Mouse (Mus musculus): ENCODE measurements around the gene Gm20441.

Gm20441 gene

DNA sequence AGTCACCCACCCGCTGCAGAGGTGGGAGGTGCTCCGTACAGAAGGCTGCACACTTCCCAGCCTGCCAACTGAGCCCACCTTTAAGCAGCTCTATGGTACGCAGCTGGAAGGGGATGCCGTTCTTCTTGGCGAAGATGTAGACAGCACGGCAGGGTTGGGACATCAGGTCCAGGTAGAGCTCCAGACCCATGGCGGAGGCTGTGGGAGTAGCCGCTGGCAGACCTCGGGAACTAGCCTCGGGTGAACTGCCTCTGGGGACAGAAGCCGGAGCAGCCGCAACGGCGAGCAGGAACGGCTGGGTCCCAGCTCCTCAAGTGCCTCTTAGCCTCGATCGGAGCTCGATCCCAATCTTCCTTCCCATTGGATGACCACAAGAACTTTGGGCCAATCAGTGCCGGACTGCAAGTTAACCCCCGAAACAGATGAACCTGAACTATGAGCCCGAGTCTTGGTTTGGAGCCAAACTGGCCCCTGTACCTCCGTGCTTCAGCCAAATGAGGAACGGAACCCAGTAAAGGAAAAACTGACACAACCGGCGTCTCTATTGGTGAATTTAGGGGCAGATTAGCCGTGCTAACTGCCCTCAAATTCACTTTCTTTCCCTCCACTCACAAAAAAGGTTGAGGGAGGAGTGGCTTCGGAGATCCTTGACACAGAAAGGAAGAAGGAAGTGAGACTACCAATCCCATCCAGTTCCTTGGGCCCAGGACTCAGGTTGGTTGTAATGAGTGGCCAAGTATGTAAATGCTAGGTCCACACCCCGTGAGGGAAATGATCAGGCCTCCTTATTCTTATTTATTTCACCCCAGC lies at the start of gene Gm20441, which contains the start of gene Gstt3:
Gene Gm20441 (minus strand): TSS at position 186 of the 810 bp plus-strand sequence.
Gene Gstt3 (minus strand): TSS at position 646 of the 810 bp plus-strand sequence.
- DNase-seq: peak in 1 of 2 experiments; percentile 44

DNA sequence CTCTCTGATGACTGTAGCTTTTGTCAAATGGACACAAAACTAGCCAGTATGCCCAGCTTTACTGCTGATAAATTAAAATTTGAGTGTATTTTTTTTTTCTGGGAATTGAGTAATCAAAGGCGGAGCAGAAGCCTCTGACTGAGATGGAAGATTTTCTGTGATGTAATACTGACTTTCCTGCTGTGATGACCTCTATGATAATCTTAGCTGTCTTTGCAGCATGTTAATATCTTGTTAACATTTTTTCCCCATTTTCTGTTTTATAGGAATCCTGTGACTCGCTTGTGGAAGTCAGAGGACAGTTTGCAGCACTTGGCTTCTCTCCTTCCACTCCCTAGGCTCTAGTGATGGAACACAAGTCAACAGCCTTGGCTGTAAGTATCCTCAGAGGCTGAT lies 49.5 kb upstream of the Gm20441 start:
- DNase-seq: no peak

DNA sequence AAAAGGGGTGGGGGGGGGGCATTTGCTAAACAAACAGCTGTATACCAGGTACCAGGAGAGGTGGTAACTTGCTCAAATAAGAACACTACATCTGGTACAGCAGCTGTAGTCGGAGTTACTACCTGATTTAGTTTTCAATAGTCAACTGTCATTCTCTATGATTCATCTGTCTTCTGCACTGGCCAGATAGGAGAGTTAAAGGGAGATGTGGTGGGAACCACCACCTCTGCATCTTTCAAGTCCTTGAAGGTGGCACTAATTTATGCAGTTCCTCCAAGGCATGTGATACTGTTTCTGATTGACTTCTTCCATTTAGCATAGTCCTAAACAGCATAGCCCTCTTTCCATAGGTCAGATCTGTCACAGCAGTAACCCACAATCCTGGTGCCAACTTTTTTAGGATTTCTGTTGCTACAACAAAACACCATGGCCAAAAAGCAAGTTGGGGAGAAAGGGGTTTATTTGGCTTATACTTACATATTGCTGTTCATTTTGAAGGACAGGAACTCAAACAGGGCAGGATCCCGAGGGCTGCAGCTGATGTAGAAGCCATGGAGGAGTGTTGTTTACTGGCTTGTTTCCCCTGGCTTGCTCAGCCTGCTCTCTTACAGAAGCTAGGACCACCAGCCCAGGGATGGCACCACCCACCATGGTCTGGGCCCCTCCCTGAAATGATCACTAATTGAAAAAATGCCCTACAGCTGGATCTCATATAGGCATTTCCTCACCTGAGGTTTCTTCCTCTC lies 48.9 kb upstream of the Gm20441 start:
- DNase-seq: no peak

DNA sequence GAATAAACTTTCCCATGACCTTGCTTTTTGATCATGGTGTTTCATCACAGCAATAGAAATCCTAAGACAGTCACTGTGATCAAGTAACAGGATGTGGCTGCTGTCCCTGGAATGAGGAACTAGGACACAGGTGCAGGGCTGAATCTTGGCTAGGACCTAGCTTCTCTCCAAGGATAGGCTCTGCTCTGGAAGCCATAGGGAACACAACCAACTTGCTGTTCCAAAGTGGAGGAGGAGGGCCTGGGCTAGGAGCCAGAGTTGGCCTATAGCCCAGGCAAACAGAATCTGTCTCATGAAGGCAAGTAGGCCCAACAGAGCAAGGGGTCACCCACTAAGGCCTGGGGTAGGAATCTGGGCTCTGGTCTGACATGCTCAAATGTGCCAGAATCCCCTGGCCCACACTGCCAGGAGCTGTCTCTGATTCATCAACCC lies 47.8 kb upstream of the Gm20441 start:
- DNase-seq: no peak

DNA sequence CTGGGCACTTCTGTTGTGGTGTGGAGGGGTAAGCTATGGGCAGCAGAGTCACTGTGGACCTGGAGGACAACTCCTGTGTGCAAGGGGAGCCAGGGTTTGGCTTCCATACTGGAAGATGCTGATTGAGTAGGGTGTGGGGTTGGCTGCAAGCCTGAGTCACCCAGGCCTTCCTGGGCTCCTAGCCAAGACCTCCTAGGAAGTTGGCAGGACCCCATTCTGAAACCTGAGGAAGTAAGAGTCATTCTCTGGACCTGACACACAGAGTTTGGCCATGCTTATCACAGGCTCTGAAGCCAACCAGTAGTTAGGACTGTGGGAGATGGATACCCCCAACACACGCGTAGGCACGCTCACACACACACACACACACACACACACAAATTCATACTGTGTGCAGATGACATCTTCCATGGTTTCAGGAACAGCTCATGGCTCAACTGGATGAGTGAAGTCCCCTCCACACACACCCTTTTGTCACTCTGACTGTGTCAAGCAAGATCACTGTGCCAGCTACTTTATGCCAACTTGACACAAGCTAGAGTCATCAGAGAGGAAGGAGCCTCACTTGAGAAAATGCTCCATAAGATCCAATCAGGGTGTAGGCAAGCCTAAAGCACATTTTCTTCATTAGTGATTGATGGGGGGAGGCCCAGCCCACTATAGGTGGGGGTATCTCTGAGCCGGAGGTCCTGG lies 47.1 kb upstream of the Gm20441 start:
- DNase-seq: no peak

DNA sequence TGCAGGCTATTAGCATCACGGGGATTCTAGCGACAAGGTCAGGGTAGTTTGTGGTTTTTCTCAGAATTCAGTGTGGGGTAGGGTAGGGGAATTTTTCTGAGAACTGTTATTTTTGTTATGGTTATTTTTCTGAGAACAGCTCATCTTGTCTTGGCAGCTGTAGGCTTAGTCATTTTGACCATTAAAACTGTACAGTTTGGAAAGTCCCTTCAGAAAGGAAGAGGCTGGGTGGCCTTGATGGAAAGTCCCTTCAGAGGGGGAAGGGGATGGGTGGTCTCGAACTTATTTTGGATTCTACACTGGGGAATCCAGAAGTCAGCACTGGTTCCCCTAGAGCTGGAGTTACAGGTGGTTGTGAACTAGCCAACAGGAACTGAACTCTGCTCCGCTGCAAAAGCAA lies 43.8 kb upstream of the Gm20441 start:
- DNase-seq: no peak

DNA sequence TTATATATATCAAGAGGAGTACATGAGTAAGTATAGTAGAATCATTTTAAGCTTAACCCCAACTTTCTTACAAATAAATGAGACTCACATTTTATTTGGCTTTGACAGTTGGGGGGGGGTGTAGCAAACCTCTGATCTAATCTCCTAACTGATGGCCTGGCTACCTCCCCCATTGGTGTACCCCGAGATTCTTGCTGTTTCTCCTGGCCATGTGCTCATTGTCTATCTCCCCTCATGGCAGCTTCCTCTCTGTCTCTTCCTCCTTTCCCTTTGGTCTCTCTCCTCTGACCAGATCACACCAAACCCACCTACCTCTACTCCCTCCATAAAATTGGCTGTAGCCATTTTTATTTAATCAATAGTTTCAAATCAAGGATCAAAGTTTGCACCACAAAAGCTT lies 43.0 kb upstream of the Gm20441 start:
- DNase-seq: no peak

DNA sequence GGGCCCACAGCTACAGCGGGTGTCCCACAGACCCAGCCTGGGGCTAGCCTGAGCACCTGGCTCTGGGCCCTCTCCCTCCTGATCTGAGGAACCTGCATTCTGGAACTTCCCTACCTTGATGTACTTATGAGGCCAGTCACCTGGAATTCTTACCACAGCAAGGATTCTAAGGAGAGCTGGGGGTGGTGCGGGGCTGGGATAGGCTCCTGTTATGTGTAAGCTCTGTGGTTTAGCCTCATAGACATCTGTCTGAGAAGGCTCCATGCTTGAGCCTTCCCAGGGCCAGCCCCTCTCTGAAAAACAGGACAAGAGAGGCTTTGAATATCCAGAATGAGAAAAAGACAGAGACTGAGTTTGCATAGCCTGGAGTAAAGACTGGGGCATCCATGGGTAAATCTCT lies 41.7 kb upstream of the Gm20441 start, which contains the start of gene Gstt4:
Gene Gstt4 (minus strand): TSS at position 101 of the 400 bp plus-strand sequence.
- no peak for DNase-seq

DNA sequence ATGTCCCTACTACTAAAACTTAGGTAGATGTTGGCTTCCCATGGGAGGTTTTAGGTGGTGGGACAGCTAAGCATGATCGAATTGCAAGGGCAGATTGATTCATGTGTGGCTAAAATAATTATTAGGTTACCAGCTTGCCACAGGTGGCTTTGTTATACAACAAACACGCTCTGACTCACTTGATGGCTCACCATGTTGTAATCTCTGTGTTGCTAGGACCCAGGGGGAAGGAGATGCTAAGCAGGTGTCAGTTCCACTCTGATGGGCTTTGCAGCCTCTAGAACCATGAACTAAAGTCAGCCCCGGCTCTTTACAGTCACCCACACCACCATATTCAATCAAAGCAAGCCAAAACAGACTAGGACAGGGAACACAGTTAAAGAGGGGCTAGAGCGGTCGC lies 39.1 kb upstream of the Gm20441 start:
- no peak for DNase-seq

DNA sequence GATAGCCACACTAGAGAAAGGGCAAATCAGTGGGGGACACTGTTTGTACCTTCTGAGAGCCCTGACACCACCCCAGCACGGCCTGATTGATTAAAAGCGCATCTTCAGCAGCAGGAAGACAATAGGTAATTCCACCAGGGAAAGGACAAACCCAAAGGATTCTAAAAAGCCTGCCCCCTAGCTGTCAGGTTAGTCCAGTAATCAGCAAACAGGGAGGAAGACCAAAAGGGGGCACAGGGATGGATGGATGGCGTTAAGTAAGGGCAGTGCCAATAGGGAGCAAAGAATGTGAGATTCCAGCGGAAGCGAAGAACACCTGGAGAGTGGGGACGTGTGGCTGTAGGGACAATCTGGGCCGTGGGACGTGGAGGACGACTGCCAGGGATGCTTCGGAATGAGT lies 37.9 kb upstream of the Gm20441 start:
- no peak for DNase-seq

DNA sequence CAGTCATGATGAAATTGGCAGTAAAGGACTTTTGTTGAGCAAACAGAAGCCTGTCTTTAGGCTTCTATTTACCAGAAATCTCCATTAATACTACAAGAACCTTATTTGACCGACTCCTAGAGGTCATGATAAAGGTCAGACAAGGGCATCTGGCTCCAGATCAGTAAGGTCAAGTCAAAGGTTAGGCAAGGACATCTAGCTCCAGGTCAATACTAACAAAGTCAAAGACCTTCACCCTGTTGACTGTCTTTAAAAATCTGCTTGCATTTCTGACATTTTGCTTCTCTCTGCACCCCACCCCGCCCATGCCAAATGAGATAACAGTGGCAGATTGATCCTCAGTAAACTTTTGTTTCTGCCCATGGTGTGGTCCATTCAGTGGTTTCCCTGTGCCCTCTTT lies 23.5 kb upstream of the Gm20441 start:
- DNase-seq: no peak

DNA sequence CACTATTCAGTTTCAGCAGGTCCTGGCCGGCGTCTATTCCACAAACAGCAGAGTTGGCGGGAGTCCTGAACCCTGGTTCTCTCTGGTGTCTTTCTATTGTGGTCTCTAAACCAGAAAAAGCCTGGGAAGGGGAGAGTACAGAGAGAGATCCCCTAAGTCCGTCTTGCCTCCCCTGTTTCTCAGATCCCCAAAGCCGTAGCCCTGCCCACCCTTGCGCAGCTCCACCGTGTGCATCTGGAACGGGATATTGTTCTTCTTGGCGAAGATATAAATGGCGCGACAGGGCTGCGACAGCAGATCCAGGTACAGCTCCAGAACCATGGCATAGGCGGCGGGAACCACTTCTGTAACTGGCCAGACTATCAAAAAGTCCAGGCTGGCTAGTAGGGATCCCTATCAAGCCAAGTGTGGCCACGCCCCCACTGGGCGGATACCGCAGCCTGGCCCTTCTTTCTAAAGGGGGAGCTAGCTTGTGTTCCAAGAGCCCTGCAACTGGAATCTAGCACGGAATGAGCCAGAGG lies 17.5 kb upstream of the Gm20441 start, which contains the start of gene Gstt1:
Gene Gstt1 (minus strand): TSS at position 409 of the 521 bp plus-strand sequence.
- peak in 1 of 2 experiments; percentile 46 for DNase-seq

DNA sequence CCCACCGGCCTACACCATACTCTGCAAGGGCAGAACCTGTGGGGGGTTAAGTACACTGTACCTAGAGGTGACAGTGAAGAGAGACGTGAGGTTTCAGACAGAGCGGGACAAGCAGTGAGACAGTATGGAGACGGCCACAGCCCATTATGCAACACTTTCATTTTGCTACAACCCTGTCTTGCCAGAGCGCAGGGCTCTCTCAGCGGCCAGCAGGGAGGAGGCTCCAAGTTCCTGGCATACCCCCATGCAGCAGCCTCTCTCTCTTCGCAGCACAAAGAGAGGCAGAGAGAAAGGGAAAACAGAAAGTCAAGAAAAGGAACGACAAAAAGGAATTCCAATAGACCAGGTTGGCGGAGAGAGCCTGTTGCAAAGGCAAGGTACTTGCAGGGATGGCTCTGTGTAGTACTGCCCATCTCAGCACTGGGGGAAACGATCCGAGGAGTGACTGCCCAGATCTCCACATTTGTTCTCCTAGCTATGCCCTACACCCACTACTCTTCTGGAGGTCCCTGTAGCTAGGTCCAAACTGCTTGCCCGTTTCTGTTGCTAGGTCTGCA lies 16.9 kb upstream of the Gm20441 start:
- peak in 1 of 2 experiments; percentile 24 for DNase-seq

DNA sequence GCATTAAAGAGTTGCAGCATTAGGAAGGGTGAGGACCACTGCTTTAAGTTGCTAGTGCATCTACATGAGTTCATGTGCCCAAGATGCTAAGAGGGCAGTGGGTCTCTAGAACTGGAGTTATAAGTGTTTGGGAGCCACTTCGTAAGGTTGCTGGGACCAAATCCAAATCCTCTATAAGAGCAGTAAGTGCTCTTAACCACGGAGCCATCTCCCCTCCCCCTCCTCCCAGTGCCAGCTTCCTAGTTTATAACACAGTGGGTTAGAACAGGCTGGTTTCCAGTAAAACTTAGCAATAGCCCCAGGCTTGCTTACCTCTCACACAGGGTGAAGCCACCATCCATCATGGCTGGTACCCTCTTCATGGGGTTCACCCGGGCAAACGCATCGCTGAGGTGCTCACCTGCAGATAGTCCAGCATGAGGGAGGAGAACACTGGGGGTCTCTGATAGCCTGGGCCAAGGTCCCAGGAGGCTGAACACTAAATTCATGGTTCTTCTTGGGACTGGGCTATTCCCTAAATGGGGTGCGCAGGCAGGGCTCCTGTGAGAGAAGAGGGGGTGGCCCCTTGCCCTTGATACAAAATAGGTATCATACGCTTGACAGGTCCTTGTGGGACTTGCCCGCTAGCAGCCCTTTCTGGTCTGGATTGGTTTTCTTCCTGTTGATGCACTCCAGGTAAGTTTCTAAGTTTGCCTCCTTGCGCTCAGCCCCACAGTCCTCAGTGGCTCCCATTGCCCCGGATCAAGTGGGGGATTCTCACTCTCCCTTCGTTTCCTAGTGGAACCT lies 16.2 kb upstream of the Gm20441 start:
- no peak for DNase-seq

DNA sequence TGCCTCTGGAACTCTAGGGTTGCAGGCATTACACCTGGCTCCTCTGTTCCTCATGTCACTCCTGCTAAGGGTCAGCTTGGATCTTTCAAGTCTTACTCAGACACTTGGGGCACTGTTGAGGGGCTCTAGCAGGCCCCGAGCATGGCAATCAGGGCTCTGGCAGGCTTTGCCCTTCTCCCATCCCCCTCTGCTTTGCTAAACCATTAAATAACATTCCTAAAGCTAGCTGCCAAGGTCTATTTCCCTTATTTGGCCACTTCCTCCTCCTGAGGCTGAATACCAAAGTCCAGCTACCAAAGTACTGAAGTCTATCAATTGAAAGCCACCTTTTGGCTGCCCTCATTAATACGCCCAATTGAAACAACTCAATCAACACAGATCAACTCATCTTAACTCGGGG lies 14.1 kb upstream of the Gm20441 start:
- DNase-seq: no peak

DNA sequence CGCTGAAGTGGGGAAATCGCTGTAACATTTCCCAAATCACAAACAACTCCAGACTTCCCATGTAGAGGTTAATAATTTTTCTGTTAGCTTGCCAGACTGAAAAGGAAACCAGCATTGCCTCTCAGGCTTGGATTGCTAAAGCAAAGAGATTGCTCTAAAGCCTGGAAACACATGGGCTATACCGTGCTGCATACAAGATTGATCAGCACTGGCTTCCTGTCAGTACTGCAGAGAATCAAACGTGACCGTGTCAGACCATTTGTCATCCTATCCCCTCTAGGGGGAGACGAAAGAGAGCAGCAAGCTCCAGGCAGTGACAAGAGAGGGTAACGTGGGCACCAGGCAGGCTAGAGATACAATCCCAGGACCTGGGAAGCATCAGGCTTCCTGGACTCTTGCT lies 10.0 kb upstream of the Gm20441 start:
- DNase-seq: no peak

DNA sequence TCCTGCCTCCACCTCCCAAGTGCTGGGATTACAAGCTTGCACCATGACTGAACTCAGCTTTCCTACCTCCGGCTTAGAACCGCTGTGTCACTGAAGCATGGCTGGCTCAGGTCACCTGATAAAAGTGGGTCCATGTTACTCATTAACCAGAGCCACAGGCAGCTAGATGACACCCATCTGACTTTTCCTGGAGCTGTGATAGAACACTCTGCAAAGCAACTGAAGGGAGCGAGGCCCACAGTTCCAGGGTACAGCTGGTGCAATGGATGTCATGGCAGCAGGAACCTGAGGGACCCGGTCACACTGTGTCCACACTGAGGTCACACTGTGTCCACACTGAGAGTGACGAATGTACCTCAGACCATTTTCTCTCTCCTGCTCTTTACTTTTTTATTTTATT lies 9.1 kb upstream of the Gm20441 start:
- no peak for DNase-seq

DNA sequence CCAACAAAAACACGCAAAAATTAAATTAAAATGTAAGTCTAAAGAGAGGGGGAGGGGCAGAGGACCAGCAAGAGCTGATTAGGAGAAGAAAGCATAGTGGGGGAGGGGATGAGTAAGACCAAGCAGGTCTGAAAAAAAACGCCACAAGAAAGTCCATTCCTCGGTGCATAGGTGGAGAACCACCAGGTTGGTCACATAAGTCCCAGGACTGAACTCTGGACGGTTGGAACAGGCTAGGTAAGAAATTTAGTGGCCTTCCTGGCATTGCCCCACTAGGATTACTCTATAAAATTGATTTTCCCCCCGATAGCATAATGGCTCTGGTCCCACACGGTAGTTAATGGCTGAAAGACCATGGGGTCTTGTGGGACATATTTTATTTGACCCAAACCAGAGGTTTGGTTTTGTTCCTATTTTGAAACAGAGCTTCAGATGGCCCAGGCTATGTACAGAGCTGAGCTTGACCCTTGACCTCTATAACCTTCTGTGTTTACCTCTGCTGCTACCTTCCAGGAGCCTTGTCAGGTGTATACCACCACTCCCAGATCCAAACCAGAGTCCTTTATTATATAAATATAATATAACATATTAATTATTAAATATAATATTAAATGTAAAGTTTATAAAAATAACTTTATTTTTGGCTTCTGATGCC lies 8.5 kb upstream of the Gm20441 start:
- DNase-seq: no peak

DNA sequence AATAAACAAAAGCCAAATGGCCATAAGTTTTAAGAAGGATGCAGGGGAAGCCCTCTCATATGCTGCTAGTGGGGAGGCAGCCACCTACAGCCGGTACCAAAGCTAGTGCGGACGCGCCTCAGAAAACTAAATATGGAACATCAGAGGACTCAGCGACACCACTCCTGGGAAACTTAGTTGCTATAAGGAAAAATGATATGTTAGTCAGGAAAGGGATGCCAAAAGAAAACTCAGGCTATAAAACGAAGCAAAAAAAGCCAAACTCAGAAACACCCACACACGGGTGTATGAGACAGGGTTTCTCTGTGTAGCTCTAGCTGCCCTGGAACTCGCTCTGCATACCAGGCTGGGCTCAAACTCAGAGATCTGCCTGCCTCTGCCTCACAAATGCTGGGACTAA lies 7.5 kb upstream of the Gm20441 start:
- DNase-seq: no peak

DNA sequence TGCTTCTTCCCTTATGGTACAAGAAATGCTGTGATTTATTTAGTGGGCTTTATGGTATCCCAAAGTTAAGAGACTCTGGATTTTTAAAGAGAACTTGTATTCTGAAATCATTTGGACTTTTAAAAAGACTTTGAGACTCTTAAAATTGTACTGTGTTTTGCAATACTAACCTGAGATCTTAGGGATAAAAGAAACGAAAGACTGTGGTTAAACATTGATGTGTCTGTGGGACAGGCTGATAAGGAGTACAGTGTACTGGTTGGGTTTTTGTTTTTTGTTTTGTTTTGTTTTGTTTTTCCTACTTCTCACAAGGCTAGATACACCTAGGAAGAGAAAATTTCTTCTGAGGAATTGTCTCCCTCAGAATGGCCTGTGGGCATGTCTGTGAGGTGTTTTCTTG lies 4.7 kb upstream of the Gm20441 start:
- DNase-seq: no peak

All from spleen, adult 18-20 months (tissue).